Mouse (Mus musculus): ENCODE data around the gene Prdm13.

DNA sequence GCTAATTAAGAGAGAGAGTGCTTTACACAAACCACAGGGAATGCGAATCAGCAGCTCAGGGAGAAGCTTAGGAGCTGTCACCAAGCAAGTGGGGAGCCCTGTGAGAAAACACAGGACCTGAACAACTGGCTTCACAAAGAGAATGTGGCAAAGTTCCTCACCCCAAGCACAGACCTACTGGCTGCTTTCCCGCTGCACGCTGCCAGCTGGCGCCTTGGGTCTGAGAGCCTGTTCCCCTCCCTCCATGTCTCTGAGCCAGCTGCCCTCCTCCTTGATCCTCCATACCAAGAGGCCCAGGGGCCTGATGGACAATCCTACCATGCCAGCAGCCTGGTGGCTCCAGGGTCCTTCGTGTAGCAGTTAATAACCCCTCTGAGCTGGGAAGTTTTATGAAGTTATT lies 19.8 kb downstream of the Prdm13 start:
- TF ChIP-seq GATA1 (IDR thresholded peaks at IDR 0.05; ENCODE audit: borderline replicate concordance, low read length) = no peak
- no peak for TF ChIP-seq FLI1 (IDR thresholded peaks at IDR 0.05; ENCODE audit: low read length)
